Mouse (Mus musculus): Measurements from ENCODE around the gene Tnk2.

- TF ChIP-seq CTCF (IDR thresholded peaks at IDR 0.05; ENCODE audit: insufficient read depth, low read length) (no peak), POLR2A (IDR thresholded peaks at IDR 0.05; ENCODE audit: borderline replicate concordance, extremely low read depth, low read depth, low read length) (no peak)
Measured at GRCm38 (mm10) chr16:32669243-32669642, 25.6 kb downstream of the Tnk2 start.
